Mouse (Mus musculus): ENCODE data around the gene Vmn1r206.
"Not testable (repeated sequence)": the region's sequence is repeated elsewhere in the genome, so short reads cannot be mapped to it uniquely, and the experiment has no call there.

Vmn1r206 gene

DNA sequence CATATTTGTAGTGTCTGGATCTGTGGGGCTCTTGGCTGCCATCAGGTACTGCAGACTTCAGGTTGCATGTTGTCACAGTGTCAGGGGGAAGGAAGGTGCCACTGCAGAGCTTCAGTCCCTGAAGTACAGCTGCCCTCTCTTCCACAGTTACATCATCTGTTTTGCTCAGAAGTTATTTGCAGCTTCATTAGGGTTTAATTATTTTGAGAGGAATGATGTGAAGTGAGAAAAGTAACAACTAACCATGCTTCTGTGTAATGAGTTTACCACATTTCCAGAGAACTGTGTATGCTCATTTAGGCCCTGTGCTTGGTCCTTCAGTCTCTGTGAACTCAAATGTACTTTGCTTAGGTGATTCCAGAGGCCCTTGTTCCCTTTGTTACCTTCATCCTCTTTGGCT is at the start of gene Vmn1r206:
Gene Vmn1r206 (minus strand): TSS at position 101 of the 400 bp plus-strand sequence.
- in situ Hi-C loops (cut with MboI; ENCODE audit: low sequenced_read_pairs), result not testable (repeated sequence)

DNA sequence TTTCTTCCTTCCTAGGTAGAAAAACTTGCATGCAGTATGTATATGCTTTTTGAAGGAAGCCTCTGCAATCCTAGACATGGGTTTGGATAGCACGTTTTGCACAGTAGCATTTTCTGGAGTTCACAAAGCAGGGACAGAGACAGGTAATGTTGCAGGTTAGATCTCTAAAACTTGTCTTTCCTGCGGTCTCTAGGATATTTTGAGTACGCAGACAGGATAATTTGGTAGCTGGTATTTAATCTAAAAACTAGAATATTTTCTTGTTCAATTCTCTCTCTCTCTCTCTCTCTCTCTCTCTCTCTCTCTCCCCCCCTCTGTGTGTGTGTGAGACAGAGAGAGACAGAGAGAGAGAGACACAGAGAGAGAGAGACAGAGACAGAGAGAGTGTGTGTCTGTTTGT is 31.2 kb downstream of the Vmn1r206 start, which contains the start of gene Vmn1r205:
Gene Vmn1r205 (minus strand): TSS at position 101 of the 400 bp plus-strand sequence.
- in situ Hi-C loops (cut with MboI; ENCODE audit: low sequenced_read_pairs), result no loop called here

DNA sequence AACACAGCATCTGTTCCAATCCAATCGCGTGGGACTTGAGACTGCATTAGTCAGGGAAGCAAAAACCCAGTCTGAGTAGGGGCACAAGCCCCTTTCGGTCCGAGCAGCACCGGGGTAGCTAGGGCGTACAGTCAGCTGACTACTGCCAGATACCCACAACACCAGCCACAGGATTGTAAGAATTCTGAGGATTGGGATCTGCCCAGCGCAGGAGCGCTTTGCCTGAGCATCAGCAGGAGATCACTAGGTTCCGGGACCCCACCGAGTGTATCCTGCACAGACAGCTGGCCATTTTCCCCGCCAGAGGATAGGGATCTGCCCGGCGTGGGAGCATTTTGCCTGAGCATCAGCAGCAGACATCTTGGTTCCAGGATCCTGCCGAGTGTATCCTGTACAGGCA is 40.7 kb downstream of the Vmn1r206 start:
- in situ Hi-C loops (cut with MboI; ENCODE audit: low sequenced_read_pairs), result not testable (repeated sequence)

DNA sequence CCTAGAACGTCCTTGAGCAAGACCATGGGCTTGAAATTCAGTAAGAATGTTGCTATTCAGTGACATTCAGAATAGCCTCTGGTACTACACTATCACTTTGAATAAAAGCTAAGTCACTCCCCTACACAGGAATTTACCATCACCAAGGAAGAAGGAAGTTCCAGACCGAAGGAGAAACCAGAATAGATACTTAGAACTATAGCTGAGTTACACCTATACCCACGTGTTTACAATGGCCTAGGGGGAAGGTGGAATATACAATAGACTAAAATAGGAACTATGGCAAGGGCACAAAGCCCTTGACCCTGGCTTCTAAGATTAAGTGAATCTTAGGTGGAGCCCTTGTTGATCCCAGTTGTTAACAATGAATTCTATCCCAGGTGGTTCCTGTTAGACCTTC is 49.1 kb downstream of the Vmn1r206 start:
- in situ Hi-C loops (cut with MboI; ENCODE audit: low sequenced_read_pairs), result not testable (repeated sequence)

Data from CH12F3 (cell line).